In genomic region chr5:135064909-135065446, GRCm38 (mm10) we compare ENCODE assay signal across 7 mouse cellular contexts. TPM values are rescaled to one million over a fixed set of nuclear protein-coding genes. Genes with fewer than 3 reads are reported as not detected.
DNase-seq lines count a peak whose midpoint lies in the region; ATAC-seq and TF ChIP-seq lines count a peak whose summit lies in the region.
"Not testable (repeated sequence)": the region's sequence is repeated elsewhere in the genome, so short reads cannot be mapped to it uniquely, and the experiment has no call there.

Bud23 (minus strand) TSS chr5:135064959.

- not testable (repeated sequence) for H3K9me3 ChIP-seq in forebrain, embryonic 13.5 days (replicated peaks); heart, embryonic 10.5 days; hindbrain, embryonic 16.5 days (ENCODE audit: control insufficient read depth, low read length); liver, embryonic 15.5 days (replicated peaks); midbrain, postnatal 0 days (ENCODE audit: low read length)

- peak within 1 kb of the TSS; percentile 94 for H3K4me3 ChIP-seq in forebrain, embryonic 13.5 days
- peak within 1 kb of the TSS; percentile 86 for H3K4me3 ChIP-seq in heart, embryonic 10.5 days
- peak within 1 kb of the TSS; percentile 93 for H3K4me3 ChIP-seq in hindbrain, embryonic 16.5 days (ENCODE audit: low read length)
- H3K4me3 ChIP-seq in liver, embryonic 15.5 days (replicated peaks), result peak within 1 kb of the TSS; percentile 94
- H3K4me3 ChIP-seq in midbrain, postnatal 0 days (ENCODE audit: low read depth, low read length), result peak within 1 kb of the TSS; percentile 93

- 73% methylated on average over 9 of the region's 9 CpGs for WGBS in forebrain, embryonic 13.5 days
- WGBS in heart, embryonic 10.5 days, result 70% methylated on average over 9 of the region's 9 CpGs
- WGBS in hindbrain, embryonic 16.5 days, result 75% methylated on average over 9 of the region's 9 CpGs
- WGBS in liver, embryonic 15.5 days (ENCODE audit: insufficient replicate concordance), result 55% methylated on average over 9 of the region's 9 CpGs
- WGBS in midbrain, postnatal 0 days, result 73% methylated on average over 8 of the region's 9 CpGs

- peaks cover 44% of the 10 kb centered on the region for H3K36me3 ChIP-seq in forebrain, embryonic 13.5 days (ENCODE audit: poor library complexity, severe bottlenecking)
- peaks cover 50% of the 10 kb centered on the region for H3K36me3 ChIP-seq in heart, embryonic 10.5 days
- H3K36me3 ChIP-seq in hindbrain, embryonic 16.5 days (ENCODE audit: control insufficient read depth, insufficient read depth, low read length), result peaks cover 17% of the 10 kb centered on the region
- H3K36me3 ChIP-seq in liver, embryonic 15.5 days (replicated peaks), result peaks cover 31% of the 10 kb centered on the region
- H3K36me3 ChIP-seq in midbrain, postnatal 0 days (ENCODE audit: insufficient read depth, low read length), result peaks cover 10% of the 10 kb centered on the region

- peak within 1 kb of the TSS; percentile 51; the same call in 1 of the 2 replicates for H3K27ac ChIP-seq in forebrain, embryonic 13.5 days
- peak within 1 kb of the TSS; percentile 88 for H3K27ac ChIP-seq in heart, embryonic 10.5 days
- H3K27ac ChIP-seq in hindbrain, embryonic 16.5 days (ENCODE audit: low read depth, low read length), result peak within 1 kb of the TSS; percentile 80
- peak within 1 kb of the TSS; percentile 66 for H3K27ac ChIP-seq in liver, embryonic 15.5 days (replicated peaks)
- peak within 1 kb of the TSS; percentile 71; the same call in 1 of the 2 replicates for H3K27ac ChIP-seq in midbrain, postnatal 0 days (ENCODE audit: low read depth, low read length)

- H3K4me1 ChIP-seq in forebrain, embryonic 13.5 days, result peaks cover 24% of the 10 kb centered on the region
- H3K4me1 ChIP-seq in heart, embryonic 10.5 days, result peaks cover 22% of the 10 kb centered on the region; the same call in 1 of the 2 replicates
- peaks cover 18% of the 10 kb centered on the region for H3K4me1 ChIP-seq in hindbrain, embryonic 16.5 days (ENCODE audit: control insufficient read depth, insufficient read depth, low read depth, low read length)
- H3K4me1 ChIP-seq in liver, embryonic 15.5 days (replicated peaks), result peaks cover 28% of the 10 kb centered on the region
- not testable (repeated sequence) for H3K4me1 ChIP-seq in midbrain, postnatal 0 days (ENCODE audit: insufficient read depth, low read length)

- H3K9ac ChIP-seq in forebrain, embryonic 13.5 days, result peak within 1 kb of the TSS; percentile 91
- H3K9ac ChIP-seq in hindbrain, embryonic 16.5 days (ENCODE audit: low read depth, low read length), result peak within 1 kb of the TSS; percentile 88
- H3K9ac ChIP-seq in liver, embryonic 15.5 days, result peak within 1 kb of the TSS; percentile 86
- H3K9ac ChIP-seq in midbrain, postnatal 0 days (replicated peaks; ENCODE audit: low read length, poor library complexity, severe bottlenecking), result peak within 1 kb of the TSS; percentile 83

- peak within 1 kb of the TSS; percentile 97 for H3K4me2 ChIP-seq in forebrain, embryonic 13.5 days
- peak within 1 kb of the TSS; percentile 79 for H3K4me2 ChIP-seq in hindbrain, embryonic 16.5 days (ENCODE audit: low read length)
- peak within 1 kb of the TSS; percentile 97 for H3K4me2 ChIP-seq in liver, embryonic 15.5 days
- peak within 1 kb of the TSS; percentile 86 for H3K4me2 ChIP-seq in midbrain, postnatal 0 days (ENCODE audit: low read depth, low read length, poor library complexity, severe bottlenecking)

- not testable (repeated sequence) for DNase-seq in adrenal gland, postnatal 4 days (ENCODE audit: low spot score in 2 of 2); heart, embryonic 10.5 days (ENCODE audit: low spot score); layer of hippocampus, postnatal 36 days; midbrain, postnatal 0 days (ENCODE audit: low spot score)

- not testable (repeated sequence) for H3K27me3 ChIP-seq in forebrain, embryonic 13.5 days; heart, embryonic 10.5 days (ENCODE audit: insufficient read depth, poor library complexity, severe bottlenecking); hindbrain, embryonic 16.5 days (replicated peaks; ENCODE audit: control insufficient read depth, insufficient read depth, low read length); liver, embryonic 15.5 days; midbrain, postnatal 0 days (ENCODE audit: insufficient read depth, low read length)

- not testable (repeated sequence) for ATAC-seq in forebrain, embryonic 13.5 days; hindbrain, embryonic 16.5 days; liver, embryonic 15.5 days (ENCODE audit: insufficient read depth); midbrain, postnatal 0 days (ENCODE audit: low FRiP score)

- not testable (repeated sequence) for TF ChIP-seq CTCF in midbrain, postnatal 0 days (IDR thresholded peaks at IDR 0.05)

RNA-seq across cellular contexts. Expression of gene Bud23, which starts in this region (rescaled TPM):
- total RNA-seq in adrenal gland, postnatal 4 days (2021), result 10 to 100 TPM; 49.7 to 50.1 TPM
- 101 and 112 TPM in 2 replicates for polyA plus RNA-seq in forebrain, embryonic 13.5 days (2015; fragmentation: Nextera tagmentation; extraction: Ambion mirVana)
- polyA plus RNA-seq in heart, embryonic 10.5 days (2016; fragmentation: Nextera tagmentation; extraction: Ambion mirVana), result 99.4 and 134 TPM in 2 replicates
- polyA plus RNA-seq in hindbrain, embryonic 16.5 days (2015; fragmentation: Nextera tagmentation; extraction: Ambion mirVana), result 77.0 and 81.1 TPM in 2 replicates
- 10 to 100 TPM; 49.4 to 60.1 TPM for total RNA-seq in layer of hippocampus, postnatal 36 days (2021)
- polyA plus RNA-seq in liver, embryonic 15.5 days (2015; fragmentation: Nextera tagmentation; extraction: Ambion mirVana), result 52.7 and 56.4 TPM in 2 replicates
- 48.3 and 49.9 TPM in 2 replicates for total RNA-seq in midbrain, postnatal 0 days (2014; rRNA removed)
- polyA plus RNA-seq in midbrain, postnatal 0 days (2015; fragmentation: Nextera tagmentation; extraction: Ambion mirVana), result 63.6 and 65.5 TPM in 2 replicates
